Mouse (Mus musculus) kidney, embryonic 14.5 days (tissue): ENCODE measurements around the gene Gars. TPM values are rescaled to one million over a fixed set of nuclear protein-coding genes. Genes with fewer than 3 reads are reported as not detected.

Experiments used
- ATAC-seq: fragments of 200-750 bp; cut with Nextera tagmentation; 2 replicates; pipeline ENCODE4 v1.8.0; 2017; ENCODE audit warnings: moderate number of reproducible peaks, mild to moderate bottlenecking, moderate TSS enrichment, moderate library complexity; ENCODE audit not compliant: low FRiP score, low TSS enrichment
- H3K27ac ChIP-seq: fragments of 300-500 bp; sonication (generic); 2 replicates; pipeline ENCODE4 v1.5.1; 2014; ENCODE audit warnings: low read depth, mild to moderate bottlenecking, low read length, moderate library complexity, mixed read lengths
- H3K27me3 ChIP-seq: fragments of 300-500 bp; sonication (generic); 2 replicates; pipeline ENCODE4 v1.6.1; 2014; ENCODE audit warnings: mild to moderate bottlenecking, low read length; ENCODE audit not compliant: control insufficient read depth, insufficient read depth
- H3K36me3 ChIP-seq: fragments of 300-500 bp; sonication (generic); 2 replicates; pipeline ENCODE4 v1.6.1; 2014; ENCODE audit warnings: low read length, mixed read lengths; ENCODE audit not compliant: control insufficient read depth, insufficient read depth
- H3K4me1 ChIP-seq: fragments of 300-500 bp; sonication (generic); 2 replicates; pipeline ENCODE4 v1.6.1; 2014; ENCODE audit warnings: low read length, mixed read lengths; ENCODE audit not compliant: control insufficient read depth, insufficient read depth
- H3K4me2 ChIP-seq: fragments of 300-500 bp; sonication (generic); replicated peaks from 2 replicates; pipeline ENCODE4 v1.6.1; 2014; ENCODE audit warnings: low read depth, mild to moderate bottlenecking, low read length
- H3K4me3 ChIP-seq: fragments of 300-500 bp; sonication (generic); 2 replicates; pipeline ENCODE4 v1.5.1; 2014; ENCODE audit warnings: mild to moderate bottlenecking, low read length
- H3K9ac ChIP-seq: fragments of 300-500 bp; sonication (generic); 2 replicates; pipeline ENCODE4 v1.6.1; 2014; ENCODE audit warnings: low read depth, mild to moderate bottlenecking, low read length, moderate library complexity
- H3K9me3 ChIP-seq: fragments of 300-500 bp; sonication (generic); 2 replicates; pipeline ENCODE4 v1.6.1; 2016; ENCODE audit warnings: low read length; ENCODE audit not compliant: control insufficient read depth
- WGBS: fragments of 180-500 bp; shearing (Covaris S2); extraction: QIAGEN DNeasy Blood & Tissue Kit; methylation state at CpG from one replicate; pipeline ENCODE4 v1.1.7; 2014; 5-methylcytosine and 5-hydroxymethylcytosine counted together
- polyA plus RNA-seq: library from polyadenylated mRNA; unstranded; fragments of >200 nt; fragmentation: Nextera tagmentation; extraction: Ambion mirVana; gene quantifications from 2 replicates; pipeline ENCODE4 v1.2.1, GENCODE M21; 2014

The Gars gene
- polyA plus RNA-seq, 1 experiment from 2014 or later, result 153 TPM

DNA sequence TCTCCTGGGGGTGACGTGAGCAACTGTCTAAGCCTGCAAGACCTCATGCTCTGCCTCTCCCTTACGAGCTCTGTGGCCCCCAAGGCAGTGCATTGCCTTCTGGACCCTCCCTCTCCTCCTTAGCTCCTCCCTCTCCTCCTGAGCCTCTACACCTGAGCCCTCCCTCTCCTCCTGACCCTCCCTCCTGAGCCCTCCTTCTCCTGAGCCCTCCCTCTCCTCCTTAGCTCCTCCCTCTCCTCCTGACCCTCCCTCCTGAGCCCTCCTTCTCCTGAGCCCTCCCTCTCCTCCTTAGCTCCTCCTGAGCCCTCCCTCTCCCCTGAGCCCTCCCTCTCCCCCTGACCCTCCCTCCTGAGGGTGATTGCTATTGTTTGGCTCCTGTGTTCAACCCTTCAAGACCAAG lies 19.4 kb upstream of the Gars start:
- 79% methylated on average over 2 of the region's 2 CpGs for WGBS
- no peaks in the 10 kb centered on the region for H3K9me3 ChIP-seq
- H3K4me2 ChIP-seq, result no peak overlapping the region
- no peaks in the 10 kb centered on the region for H3K4me1 ChIP-seq
- H3K4me3 ChIP-seq, result no peak overlapping the region
- no peak overlapping the region for H3K9ac ChIP-seq
- no peaks in the 10 kb centered on the region for H3K36me3 ChIP-seq
- ATAC-seq, result no peak; the same call in 1 of the 2 replicates
- H3K27ac ChIP-seq, result no peak overlapping the region
- no peaks in the 10 kb centered on the region; the same call in 1 of the 2 replicates for H3K27me3 ChIP-seq

DNA sequence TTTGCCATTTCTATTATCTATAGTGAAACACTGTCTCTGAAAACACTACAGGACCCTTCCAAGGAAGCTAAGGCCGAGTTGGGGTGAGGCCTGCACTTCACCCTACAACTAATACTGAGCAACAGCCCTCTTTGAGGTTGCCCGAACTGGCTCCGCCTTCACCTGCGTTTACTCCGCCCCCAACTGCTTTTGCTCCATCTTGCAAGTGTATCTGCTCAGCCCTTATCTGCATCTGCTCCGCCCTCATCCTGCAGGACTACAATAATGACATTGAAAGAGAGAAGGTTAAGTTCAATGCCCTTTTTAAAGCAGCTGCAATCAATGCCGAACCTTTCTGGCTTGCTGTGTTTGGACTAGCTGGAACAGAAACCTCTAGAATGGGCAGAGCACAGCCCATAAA lies 16.0 kb upstream of the Gars start:
- no peak overlapping the region for H3K4me2 ChIP-seq
- WGBS, result 86% methylated on average over 7 of the region's 7 CpGs
- H3K27me3 ChIP-seq, result no peaks in the 10 kb centered on the region; the same call in 1 of the 2 replicates
- H3K9ac ChIP-seq, result no peak overlapping the region
- H3K36me3 ChIP-seq, result no peaks in the 10 kb centered on the region
- H3K27ac ChIP-seq, result no peak overlapping the region
- no peaks in the 10 kb centered on the region for H3K9me3 ChIP-seq
- H3K4me3 ChIP-seq, result no peak overlapping the region
- H3K4me1 ChIP-seq, result no peaks in the 10 kb centered on the region
- ATAC-seq, result no peak

GRCm38 (mm10) chr6:55027642-55028041 lies 10.2 kb upstream of the Gars start:
- Histone ChIP-seq H3K9ac (no peak overlapping the region), H3K4me3 (no peak overlapping the region), H3K36me3 (no peaks in the 10 kb centered on the region), H3K27ac (no peak overlapping the region), H3K4me1 (no peaks in the 10 kb centered on the region), H3K9me3 (no peaks in the 10 kb centered on the region), H3K27me3 (no peaks in the 10 kb centered on the region), H3K4me2 (no peak overlapping the region)
- 77% methylated on average over 2 of the region's 2 CpGs for WGBS
- ATAC-seq, result no peak

- Histone ChIP-seq H3K4me2 (no peak overlapping the region), H3K36me3 (no peaks in the 10 kb centered on the region), H3K4me3 (no peak overlapping the region), H3K27ac (no peak overlapping the region), H3K9me3 (no peaks in the 10 kb centered on the region), H3K9ac (no peak overlapping the region), H3K4me1 (0 out of 2 replicates have a peak, but pooled peaks cover 7% of the 10 kb centered on the region), H3K27me3 (no peaks in the 10 kb centered on the region)
- ATAC-seq, result no peak
- 96% methylated on average over 4 of the region's 4 CpGs for WGBS
Observed at GRCm38 (mm10) chr6:55036731-55037130, 1.1 kb upstream of the Gars start.

GRCm38 (mm10) chr6:55038671-55039445 lies 1.1 kb downstream of the Gars start:
- Histone ChIP-seq H3K4me3 (peak overlapping the region; percentile 91), H3K27me3 (no peaks in the 10 kb centered on the region), H3K27ac (peak overlapping the region; percentile 82; the same call in 1 of the 2 replicates), H3K4me2 (peak overlapping the region; percentile 83), H3K9me3 (no peaks in the 10 kb centered on the region), H3K9ac (peak overlapping the region; percentile 95), H3K36me3 (no peaks in the 10 kb centered on the region), H3K4me1 (0 out of 2 replicates have a peak, but pooled peaks cover 10% of the 10 kb centered on the region)
- ATAC-seq, result peak; percentile 14; the same call in 1 of the 2 replicates
- WGBS, result 5% methylated on average over 12 of the region's 12 CpGs

DNA sequence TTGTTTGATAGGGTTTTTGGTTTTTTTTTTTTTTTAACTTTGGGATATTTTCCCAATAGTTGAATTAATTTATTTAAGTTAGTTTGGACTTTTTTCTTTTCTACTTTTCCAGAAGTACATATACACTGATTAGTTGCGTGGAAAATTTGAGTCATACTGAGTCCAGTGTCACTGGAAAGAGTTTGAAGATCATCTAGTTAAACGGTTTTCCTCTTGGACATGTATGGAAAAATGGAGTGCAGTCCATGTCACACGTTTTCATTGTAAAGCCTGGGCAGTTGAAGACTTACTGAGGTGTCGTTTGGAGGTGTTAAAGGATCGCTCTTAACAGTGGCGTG lies 1.6 kb downstream of the Gars start:
- H3K27ac ChIP-seq, result no peak overlapping the region
- no peak for ATAC-seq

GRCm38 (mm10) chr6:55040031-55040430 lies 2.2 kb downstream of the Gars start:
- WGBS, result 71% methylated on average over 1 of the region's 1 CpGs
- Histone ChIP-seq H3K27me3 (no peaks in the 10 kb centered on the region), H3K9ac (no peak overlapping the region), H3K36me3 (no peaks in the 10 kb centered on the region), H3K4me3 (no peak overlapping the region), H3K4me2 (no peak overlapping the region), H3K4me1 (0 out of 2 replicates have a peak, but pooled peaks cover 10% of the 10 kb centered on the region), H3K27ac (no peak overlapping the region), H3K9me3 (no peaks in the 10 kb centered on the region)
- ATAC-seq, result no peak

More for the DNA sequence above, 1.6 kb downstream of the Gars start:
- Histone ChIP-seq H3K27me3 (no peaks in the 10 kb centered on the region), H3K9me3 (no peaks in the 10 kb centered on the region), H3K4me2 (peak overlapping the region; percentile 83), H3K4me3 (no peak overlapping the region; the same call in 1 of the 2 replicates), H3K36me3 (no peaks in the 10 kb centered on the region), H3K4me1 (0 out of 2 replicates have a peak, but pooled peaks cover 10% of the 10 kb centered on the region), H3K9ac (peak overlapping the region; percentile 95; the same call in 1 of the 2 replicates)
- WGBS, result 63% methylated on average over 6 of the region's 6 CpGs

- no peak overlapping the region for H3K4me3 ChIP-seq
- no peak for ATAC-seq
- no peak overlapping the region for H3K9ac ChIP-seq
- no peaks in the 10 kb centered on the region for H3K27me3 ChIP-seq
- H3K4me1 ChIP-seq, result 0 out of 2 replicates have a peak, but pooled peaks cover 10% of the 10 kb centered on the region
- no peak overlapping the region for H3K4me2 ChIP-seq
- H3K27ac ChIP-seq, result no peak overlapping the region
- WGBS, result 51% methylated on average over 8 of the region's 8 CpGs
- H3K9me3 ChIP-seq, result no peaks in the 10 kb centered on the region
- H3K36me3 ChIP-seq, result peaks cover 6% of the 10 kb centered on the region; the same call in 1 of the 2 replicates
Observed at GRCm38 (mm10) chr6:55043206-55043605, 5.4 kb downstream of the Gars start.

DNA sequence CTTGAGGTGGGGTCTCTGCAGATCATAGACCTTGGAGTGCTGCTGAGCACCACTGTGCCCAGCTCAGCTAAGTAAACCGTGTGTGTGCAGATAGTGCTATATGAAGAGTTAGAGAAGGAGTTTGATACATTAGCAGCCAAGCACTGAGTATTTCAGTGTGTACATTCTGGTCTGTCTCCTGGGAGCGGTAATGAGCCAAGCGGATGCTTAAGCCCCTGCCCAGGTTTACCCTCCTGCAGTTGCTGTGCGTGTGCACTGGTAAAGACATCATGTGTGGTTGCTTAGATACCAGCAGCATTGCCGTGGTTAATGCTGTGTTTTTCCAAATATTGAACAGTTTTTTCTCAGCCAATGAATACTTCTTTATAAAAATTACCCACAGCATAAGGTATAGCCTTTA lies 6.7 kb downstream of the Gars start:
- H3K4me2 ChIP-seq, result no peak overlapping the region
- H3K9me3 ChIP-seq, result no peaks in the 10 kb centered on the region
- peaks cover 6% of the 10 kb centered on the region; the same call in 1 of the 2 replicates for H3K36me3 ChIP-seq
- ATAC-seq, result no peak
- H3K4me1 ChIP-seq, result 0 out of 2 replicates have a peak, but pooled peaks cover 5% of the 10 kb centered on the region
- H3K27me3 ChIP-seq, result no peaks in the 10 kb centered on the region
- H3K4me3 ChIP-seq, result no peak overlapping the region
- no peak overlapping the region for H3K9ac ChIP-seq
- WGBS, result 84% methylated on average over 5 of the region's 5 CpGs
- no peak overlapping the region for H3K27ac ChIP-seq
